Mouse (Mus musculus) embryonic facial prominence, embryonic 11.5 days (tissue): ENCODE measurements around the gene AK157302. TPM values are rescaled to one million over a fixed set of nuclear protein-coding genes. Genes with fewer than 3 reads are reported as not detected.
"Not testable (repeated sequence)": the region's sequence is repeated elsewhere in the genome, so short reads cannot be mapped to it uniquely, and the experiment has no call there.

ENCODE experiments used
- ATAC-seq: fragments of 200-750 bp; cut with Nextera tagmentation; replicated peaks from 2 replicates; pipeline ENCODE4 v1.8.0; 2017; ENCODE audit warnings: low read depth; ENCODE audit not compliant: insufficient number of reproducible peaks, low FRiP score, low TSS enrichment
- DNase-seq: peaks from one replicate; pipeline ENCODE4 v3.0.0-alpha.2; 2015; ENCODE audit warnings: low spot score
- H3K27ac ChIP-seq: fragments of 300-500 bp; sonication (generic); replicated peaks from 2 replicates; pipeline ENCODE4 v1.5.1; 2014; ENCODE audit warnings: mild to moderate bottlenecking, low read depth, low read length, control low read depth
- H3K27me3 ChIP-seq: fragments of 300-500 bp; sonication (generic); 2 replicates; pipeline ENCODE4 v1.6.1; 2014; ENCODE audit warnings: mild to moderate bottlenecking, low read length, moderate library complexity, mixed read lengths; ENCODE audit not compliant: control insufficient read depth, insufficient read depth
- H3K36me3 ChIP-seq: fragments of 300-500 bp; sonication (generic); replicated peaks from 2 replicates; pipeline ENCODE4 v1.6.1; 2014; ENCODE audit warnings: low read depth, mild to moderate bottlenecking, low read length, moderate library complexity, mixed read lengths; ENCODE audit not compliant: control insufficient read depth, insufficient read depth
- H3K4me1 ChIP-seq: fragments of 300-500 bp; sonication (generic); 2 replicates; pipeline ENCODE4 v1.6.1; 2014; ENCODE audit warnings: low read length, mixed read lengths; ENCODE audit not compliant: control insufficient read depth, insufficient read depth
- H3K4me2 ChIP-seq: fragments of 300-500 bp; sonication (generic); 2 replicates; pipeline ENCODE4 v1.6.1; 2014; ENCODE audit warnings: low read depth, mild to moderate bottlenecking, control low read depth, low read length, moderate library complexity
- H3K4me3 ChIP-seq: fragments of 300-500 bp; sonication (generic); 2 replicates; pipeline ENCODE4 v1.5.1; 2014; ENCODE audit warnings: low read depth, low read length, control low read depth
- H3K9ac ChIP-seq: fragments of 300-500 bp; sonication (generic); replicated peaks from 2 replicates; pipeline ENCODE4 v1.6.1; 2014; ENCODE audit warnings: mild to moderate bottlenecking, control low read depth, low read length
- H3K9me3 ChIP-seq: fragments of 300-500 bp; sonication (generic); replicated peaks from 2 replicates; pipeline ENCODE4 v1.6.1; 2016; ENCODE audit warnings: mild to moderate bottlenecking, low read length, inconsistent platforms, mixed read lengths; ENCODE audit not compliant: control insufficient read depth
- WGBS: fragments of 180-500 bp; shearing (Covaris S2); extraction: QIAGEN DNeasy Blood & Tissue Kit; methylation state at CpG from one replicate; pipeline ENCODE4 v1.1.7; 2014; 5-methylcytosine and 5-hydroxymethylcytosine counted together
- microRNA counts: library from miRNA; unstranded; fragments of <30 nt; microRNA quantifications from one replicate; lab custom pipeline; 2016
- microRNA-seq: library from miRNA; unstranded; fragments of <30 nt; microRNA quantifications from one replicate; pipeline ENCODE4, GENCODE M21; 2016; ENCODE audit warnings: borderline number of aligned reads
- polyA plus RNA-seq: library from polyadenylated mRNA; unstranded; fragments of >200 nt; fragmentation: Nextera tagmentation; extraction: Ambion mirVana; gene quantifications from 2 replicates; pipeline ENCODE4 v1.2.1, GENCODE M21; 2014

The AK157302 gene
- polyA plus RNA-seq, 1 experiment from 2014 or later, result 0.41 TPM

DNA sequence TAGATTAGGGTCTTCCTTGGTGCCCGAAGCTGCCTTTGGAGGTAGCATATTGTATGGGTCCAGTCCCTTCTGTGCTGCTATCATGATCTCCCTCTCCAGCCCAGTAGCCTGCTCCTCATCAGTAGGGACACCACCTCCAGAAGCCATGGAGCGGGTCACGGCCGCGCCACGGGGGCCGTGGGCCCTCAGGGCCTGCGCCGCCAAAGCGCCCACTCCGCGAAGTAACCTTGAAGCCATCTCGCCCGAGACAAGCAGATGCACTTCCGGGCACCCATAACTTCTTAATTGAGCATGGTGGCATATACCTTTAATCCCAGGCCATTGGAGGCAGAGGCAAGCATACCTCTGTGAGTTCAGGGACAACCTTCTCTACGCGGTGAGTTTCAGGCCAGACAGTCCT lies 6.2 kb downstream of the AK157302 start, which contains the start of gene Gm11273:
Gene Gm11273 (minus strand): TSS at position 237 of the 400 bp plus-strand sequence.
- not testable (repeated sequence) for H3K27ac ChIP-seq
- WGBS, result 92% methylated on average over 16 of the region's 17 CpGs

DNA sequence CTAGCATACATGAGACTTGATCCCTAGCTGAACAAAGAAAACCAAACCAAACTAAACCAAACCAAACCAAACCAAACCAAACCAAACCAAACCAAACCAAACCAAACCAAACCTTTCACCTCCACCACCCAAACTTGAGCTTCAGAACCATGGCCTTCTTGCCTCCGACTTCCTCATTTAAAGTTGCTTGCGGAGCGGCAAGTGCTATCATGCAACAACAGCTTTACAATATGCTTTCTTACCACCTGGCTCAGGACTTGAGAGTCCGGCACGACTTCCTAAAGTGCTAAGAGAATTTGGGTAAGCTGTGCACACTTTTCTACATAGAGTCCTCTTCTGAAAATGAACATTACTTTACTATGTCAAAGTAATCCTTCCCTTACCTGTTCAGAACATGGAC lies 7.3 kb downstream of the AK157302 start:
- H3K27ac ChIP-seq, result no peak overlapping the region
- H3K4me3 ChIP-seq, result no peak overlapping the region
- DNase-seq (no peak), ATAC-seq (no peak)
- H3K4me2 ChIP-seq, result no peak overlapping the region
- H3K4me1 ChIP-seq, result no peaks in the 10 kb centered on the region
- H3K36me3 ChIP-seq, result no peaks in the 10 kb centered on the region
- WGBS, result 82% methylated on average over 5 of the region's 5 CpGs
- no peaks in the 10 kb centered on the region for H3K27me3 ChIP-seq
- H3K9me3 ChIP-seq, result no peaks in the 10 kb centered on the region
- no peak overlapping the region for H3K9ac ChIP-seq

More for the DNA sequence above, 6.2 kb downstream of the AK157302 start, which contains the start of gene Gm11273:
- H3K27me3 ChIP-seq, H3K36me3 ChIP-seq, H3K9me3 ChIP-seq, H3K4me3 ChIP-seq, H3K4me2 ChIP-seq, H3K9ac ChIP-seq, H3K4me1 ChIP-seq, DNase-seq, ATAC-seq: not testable (repeated sequence)

DNA sequence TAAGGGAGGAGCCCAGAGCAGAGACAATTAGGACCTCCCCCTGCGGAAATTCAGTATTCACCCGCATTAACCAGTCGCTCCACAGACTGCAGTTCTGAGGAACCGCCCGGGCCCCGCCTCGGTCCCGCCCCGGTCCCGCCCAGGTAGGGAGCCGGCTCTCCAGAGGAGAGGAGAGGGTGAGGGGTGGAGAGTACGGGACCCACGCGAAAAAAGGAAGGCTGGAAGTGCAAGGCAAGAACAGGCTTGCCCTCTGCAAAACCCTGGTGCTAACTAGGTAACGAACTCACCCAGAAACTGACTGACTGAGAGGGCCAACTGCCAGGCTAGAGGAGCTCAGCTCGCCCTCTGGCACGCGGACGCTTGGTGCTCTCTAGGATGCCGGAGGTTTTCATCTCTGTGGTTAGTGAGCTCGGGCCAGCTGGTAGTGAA lies 11.2 kb downstream of the AK157302 start:
- Histone ChIP-seq H3K36me3 (no peaks in the 10 kb centered on the region), H3K27ac (peak overlapping the region; percentile 59; the same call in 1 of the 2 replicates), H3K9ac (peak overlapping the region; percentile 72), H3K9me3 (no peaks in the 10 kb centered on the region), H3K4me3 (peak overlapping the region; percentile 67), H3K4me2 (peak overlapping the region; percentile 42), H3K27me3 (no peaks in the 10 kb centered on the region), H3K4me1 (no peaks in the 10 kb centered on the region)
- ATAC-seq, result peak; percentile 100
- peak; percentile 90 for DNase-seq
- WGBS, result under 1% methylated on average over 21 of the region's 21 CpGs

DNA sequence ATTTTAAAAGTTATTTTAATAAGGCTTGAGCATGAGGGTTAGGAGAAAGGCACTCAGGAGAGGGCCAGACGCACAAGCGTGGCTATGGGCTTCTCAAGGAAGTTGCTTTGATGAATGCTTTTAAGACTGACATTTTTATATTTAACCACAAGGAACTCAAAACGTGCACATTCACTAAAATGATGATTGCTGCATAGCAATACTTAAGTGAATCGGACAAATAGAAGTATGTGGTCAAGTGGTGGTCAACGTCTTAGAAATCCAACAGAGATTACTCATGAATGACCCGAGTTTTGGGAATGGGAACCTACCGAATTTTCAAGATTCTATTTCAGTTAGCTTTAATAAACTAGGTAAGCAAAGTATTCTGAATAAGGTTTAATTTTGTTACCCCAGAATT lies 35.1 kb downstream of the AK157302 start:
- no peak overlapping the region; the same call in 1 of the 2 replicates for H3K4me3 ChIP-seq
- no peaks in the 10 kb centered on the region for H3K27me3 ChIP-seq
- no peaks in the 10 kb centered on the region for H3K4me1 ChIP-seq
- WGBS, result 52% methylated on average over 7 of the region's 7 CpGs
- no peak overlapping the region for H3K9ac ChIP-seq
- no peaks in the 10 kb centered on the region for H3K9me3 ChIP-seq
- no peak overlapping the region for H3K27ac ChIP-seq
- no peaks in the 10 kb centered on the region for H3K36me3 ChIP-seq
- ATAC-seq (no peak), DNase-seq (peak; percentile 22)
- 0 out of 2 replicates have a peak overlapping the region, but pooled peaks have one; percentile 24 for H3K4me2 ChIP-seq

DNA sequence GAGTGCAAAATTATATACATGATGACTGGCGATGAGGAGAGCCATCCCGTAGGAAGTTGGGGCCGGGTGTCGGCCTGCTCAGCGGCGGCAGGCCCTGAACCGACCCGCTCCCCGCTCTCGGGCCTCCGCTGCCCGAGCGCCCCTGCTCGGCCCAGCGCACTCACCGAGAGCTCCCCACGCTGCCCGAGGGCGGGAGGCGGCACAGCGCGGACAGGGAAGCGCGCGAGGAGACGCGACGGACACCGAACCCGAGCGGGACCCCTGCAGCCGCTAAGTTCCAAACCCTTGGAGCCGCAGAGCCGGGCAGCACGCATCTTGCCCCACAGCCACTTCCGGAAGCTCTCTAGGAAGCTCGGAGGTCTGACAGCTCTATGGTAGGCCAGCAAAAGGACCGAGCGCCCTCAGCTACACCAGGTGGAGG lies 35.8 kb downstream of the AK157302 start, which contains the start of gene Zkscan8:
Gene Zkscan8 (minus strand): TSS at position 340 of the 421 bp plus-strand sequence.
- peak within 1 kb of the TSS; percentile 94 for H3K27ac ChIP-seq
- ATAC-seq (peak; percentile 97), DNase-seq (peak; percentile 90)
- WGBS, result 0% methylated on average over 37 of the region's 39 CpGs
- no peaks in the 10 kb centered on the region for H3K27me3 ChIP-seq
- peak within 1 kb of the TSS; percentile 99 for H3K9ac ChIP-seq
- peak within 1 kb of the TSS; percentile 64 for H3K4me2 ChIP-seq
- no peaks in the 10 kb centered on the region for H3K9me3 ChIP-seq
- H3K4me1 ChIP-seq, result no peaks in the 10 kb centered on the region
- no peaks in the 10 kb centered on the region for H3K36me3 ChIP-seq
- H3K4me3 ChIP-seq, result peak within 1 kb of the TSS; percentile 85

DNA sequence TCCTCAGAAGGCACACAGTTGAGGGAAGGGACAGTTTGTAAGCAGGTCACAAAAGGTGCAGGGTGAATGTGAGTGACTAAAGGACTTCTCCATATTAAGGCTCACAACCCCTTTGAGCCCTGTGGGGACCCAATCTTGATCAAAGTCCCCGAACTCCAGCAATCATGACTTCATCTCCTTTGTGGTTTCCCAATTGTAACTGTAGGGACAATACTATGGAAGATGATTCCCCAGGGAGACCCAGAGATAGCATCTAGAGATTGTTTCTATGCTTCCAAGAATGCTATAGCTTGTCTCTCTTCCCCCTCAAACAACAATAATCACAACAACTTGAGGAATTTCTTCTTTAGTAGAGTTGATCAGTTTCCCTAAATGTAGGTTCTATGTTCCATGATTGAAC lies 47.7 kb downstream of the AK157302 start, which contains the start of gene Olfr1366:
Gene Olfr1366 (minus strand): TSS at position 101 of the 400 bp plus-strand sequence.
- Histone ChIP-seq H3K4me2 (no peak within 1 kb of the TSS), H3K4me3 (no peak within 1 kb of the TSS), H3K9me3 (no peaks in the 10 kb centered on the region), H3K27me3 (no peaks in the 10 kb centered on the region), H3K4me1 (no peaks in the 10 kb centered on the region), H3K9ac (no peak within 1 kb of the TSS), H3K27ac (no peak within 1 kb of the TSS), H3K36me3 (no peaks in the 10 kb centered on the region)
- 85% methylated on average over 1 of the region's 1 CpGs for WGBS
- no peak for ATAC-seq
- no peak for DNase-seq

MicroRNA genes within 50 kb of the gene (microRNA counts, 519-probe panel; counts per million panel counts)
- 3,768 counts per million, percentile 56 among the panel's probes with 10 or more counts for microRNA mmu-miR-1896 (lab: Ali Mortazavi, UCI)

Small RNAs within 50 kb of the gene (microRNA-seq; reads per million reads assigned to microRNA genes)
- gene Mir1896, result not detected

Other genes starting within 250 kb of the AK157302 start
- gene Gpx5, start 202.5 kb upstream of the AK157302 start, polyA plus RNA-seq, result not detected in 2 replicates
- gene Gpx6, start 183.1 kb upstream of the AK157302 start, polyA plus RNA-seq, result 0.41 and 0.67 TPM in 2 replicates
- gene Olfr1367, start 148.3 kb upstream of the AK157302 start, polyA plus RNA-seq, result not detected in 2 replicates
- 20.5 and 21.5 TPM in 2 replicates for gene Zscan12, start 132.4 kb upstream of the AK157302 start, polyA plus RNA-seq
- 84.9 and 89.5 TPM in 2 replicates for gene Zkscan3, start 92.5 kb upstream of the AK157302 start, polyA plus RNA-seq
- 5.6 and 6.2 TPM in 2 replicates for gene Pgbd1, start 54.2 kb upstream of the AK157302 start, polyA plus RNA-seq
- gene Zscan26, start 41.5 kb upstream of the AK157302 start, polyA plus RNA-seq, result 17.9 and 19.3 TPM in 2 replicates
- gene Nkapl, start 26.7 kb upstream of the AK157302 start, polyA plus RNA-seq, result 1.9 and 3.1 TPM in 2 replicates
- 3.8 and 4.2 TPM in 2 replicates for gene Zkscan4, start 16.3 kb upstream of the AK157302 start, polyA plus RNA-seq
- not detected in 2 replicates for gene Gm10065, start 15.8 kb upstream of the AK157302 start, polyA plus RNA-seq
- 1.9 and 5.2 TPM in 2 replicates for gene Gm11273, start 6.2 kb downstream of the AK157302 start, polyA plus RNA-seq
- 8.7 and 11.9 TPM in 2 replicates for gene Zkscan8, start 35.9 kb downstream of the AK157302 start, polyA plus RNA-seq
- gene Olfr1366, start 47.6 kb downstream of the AK157302 start, polyA plus RNA-seq, result 0.13 and 0.24 TPM in 2 replicates
- not detected in 2 replicates for gene Olfr1535, start 64.7 kb downstream of the AK157302 start, polyA plus RNA-seq
- gene Olfr1364, start 86.5 kb downstream of the AK157302 start, polyA plus RNA-seq, result not detected in 2 replicates
- gene Olfr1362, start 118.8 kb downstream of the AK157302 start, polyA plus RNA-seq, result not detected in 2 replicates
- gene Olfr11, start 147.3 kb downstream of the AK157302 start, polyA plus RNA-seq, result not detected in 2 replicates
- not detected in 2 replicates for gene Olfr1361, start 168.2 kb downstream of the AK157302 start, polyA plus RNA-seq
- not detected in 2 replicates for gene Olfr1360, start 182.2 kb downstream of the AK157302 start, polyA plus RNA-seq
- gene Olfr1359, start 202.9 kb downstream of the AK157302 start, polyA plus RNA-seq, result not detected in 2 replicates
- 4.6 TPM in 2 replicates for gene Hist1h2bl, start 220.9 kb downstream of the AK157302 start, polyA plus RNA-seq
- 26.6 and 30.4 TPM in 2 replicates for gene Hist1h2ai, start 221.2 kb downstream of the AK157302 start, polyA plus RNA-seq
- gene Hist1h3h, start 222.4 kb downstream of the AK157302 start, polyA plus RNA-seq, result 9.7 and 14.7 TPM in 2 replicates
- 6.3 and 6.4 TPM in 2 replicates for gene Hist1h2bm, start 226.8 kb downstream of the AK157302 start, polyA plus RNA-seq
- 1.4 and 2.7 TPM in 2 replicates for gene Hist1h4j, start 239.8 kb downstream of the AK157302 start, polyA plus RNA-seq